Mouse (Mus musculus) yolk sac, embryonic 10.5 days (tissue): Measurements from ENCODE around the gene Cxcl2.

Source experiments
- DNase-seq: peaks from one replicate; pipeline ENCODE4 v3.0.0-alpha.2; 2017; ENCODE audit warnings: low spot score

Cxcl2 gene

DNA sequence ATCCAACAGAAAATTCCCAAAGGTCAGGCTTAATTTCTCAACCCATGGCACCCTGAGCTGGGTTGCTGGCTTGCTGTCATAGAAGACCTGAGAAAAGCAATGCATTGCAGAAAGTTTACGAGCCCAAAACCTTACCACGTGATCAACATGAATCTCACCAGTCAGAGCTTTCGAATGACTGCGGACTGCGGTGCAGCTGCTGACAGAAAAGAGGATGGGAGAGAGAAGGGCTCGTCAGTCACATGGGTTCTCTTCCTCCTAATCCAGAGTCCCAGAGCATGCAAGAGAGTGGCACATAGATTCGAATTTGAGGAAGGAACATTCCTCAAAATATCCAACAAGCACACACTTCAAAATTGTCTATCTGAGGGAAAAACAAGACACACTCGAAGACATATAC lies 9.4 kb upstream of the Cxcl2 start:
- no peak for DNase-seq

DNA sequence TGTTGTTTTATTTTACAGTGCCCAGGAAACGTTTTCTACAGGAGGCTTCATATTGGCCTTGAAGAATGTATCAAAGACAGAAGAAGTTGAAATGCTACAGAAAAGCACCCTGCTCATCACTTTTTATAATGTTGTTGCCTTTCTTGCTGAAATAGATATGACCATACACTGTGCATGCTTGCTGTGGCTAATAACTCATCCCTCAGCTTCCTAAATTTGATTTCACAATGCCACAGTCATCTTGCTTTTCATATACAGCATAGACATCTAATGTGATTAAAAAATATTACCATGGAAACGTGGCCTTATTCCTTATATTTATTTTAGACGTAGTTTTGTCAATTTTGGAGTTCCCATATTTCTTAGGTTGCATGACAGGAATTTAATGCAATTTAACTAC lies 6.2 kb upstream of the Cxcl2 start:
- no peak for DNase-seq

DNA sequence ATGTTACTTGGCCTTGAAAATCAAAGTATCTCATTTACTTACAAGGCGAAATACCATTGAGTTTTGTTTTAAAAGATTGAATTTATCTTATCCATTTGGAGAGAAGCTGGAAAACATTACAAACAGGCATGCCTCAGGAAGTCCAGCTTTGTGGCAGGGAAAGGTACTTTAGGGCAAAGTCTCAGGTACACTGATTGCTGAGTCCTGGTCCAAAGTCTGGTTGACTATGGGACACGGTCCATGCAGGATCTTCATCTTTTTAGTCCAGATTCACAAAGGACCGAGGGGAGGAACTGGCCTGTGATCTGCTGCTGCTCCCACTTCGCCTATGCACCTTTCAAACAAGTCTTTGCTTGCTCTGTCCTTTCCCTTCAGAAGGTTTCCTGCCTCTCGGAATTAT lies 4.4 kb upstream of the Cxcl2 start:
- no peak for DNase-seq

DNA sequence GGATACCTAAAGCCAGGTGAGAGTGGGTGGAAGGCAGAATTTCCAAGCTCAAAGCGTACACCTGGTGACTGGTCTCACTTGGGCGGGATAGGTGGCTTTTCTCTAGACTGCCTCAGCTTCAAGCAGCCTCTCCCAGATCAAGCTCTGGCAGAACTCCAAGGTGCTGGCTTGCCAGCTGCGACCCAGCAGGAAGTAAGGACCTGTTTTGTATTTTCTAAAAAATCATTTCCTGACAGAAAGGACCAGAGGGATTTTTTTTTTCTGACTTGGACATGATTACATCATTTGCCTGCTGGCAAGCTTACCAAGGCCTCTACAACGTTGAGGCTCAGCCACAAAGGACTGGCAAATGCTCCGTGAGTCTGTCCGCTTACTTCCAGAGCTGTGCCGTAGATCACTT lies 3.5 kb upstream of the Cxcl2 start:
- DNase-seq: no peak

DNA sequence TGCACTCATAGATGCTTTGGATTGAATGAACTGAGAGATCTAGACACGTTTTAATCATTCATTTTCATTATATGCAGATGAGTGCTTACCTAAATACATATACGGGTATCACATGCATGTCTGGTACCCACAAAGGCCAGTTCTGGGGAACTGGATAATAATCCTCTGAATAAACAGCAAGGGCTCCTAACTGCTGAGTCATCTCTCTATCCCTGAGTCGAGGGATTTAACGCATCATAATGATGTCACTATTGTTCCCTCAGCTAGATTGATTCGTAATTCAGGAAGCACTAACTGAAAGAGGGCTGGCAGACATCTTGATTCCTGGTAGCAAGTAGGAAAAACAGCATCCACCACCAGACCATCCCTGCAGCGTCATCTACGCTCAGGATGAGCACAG lies 3.0 kb upstream of the Cxcl2 start:
- DNase-seq: no peak

DNA sequence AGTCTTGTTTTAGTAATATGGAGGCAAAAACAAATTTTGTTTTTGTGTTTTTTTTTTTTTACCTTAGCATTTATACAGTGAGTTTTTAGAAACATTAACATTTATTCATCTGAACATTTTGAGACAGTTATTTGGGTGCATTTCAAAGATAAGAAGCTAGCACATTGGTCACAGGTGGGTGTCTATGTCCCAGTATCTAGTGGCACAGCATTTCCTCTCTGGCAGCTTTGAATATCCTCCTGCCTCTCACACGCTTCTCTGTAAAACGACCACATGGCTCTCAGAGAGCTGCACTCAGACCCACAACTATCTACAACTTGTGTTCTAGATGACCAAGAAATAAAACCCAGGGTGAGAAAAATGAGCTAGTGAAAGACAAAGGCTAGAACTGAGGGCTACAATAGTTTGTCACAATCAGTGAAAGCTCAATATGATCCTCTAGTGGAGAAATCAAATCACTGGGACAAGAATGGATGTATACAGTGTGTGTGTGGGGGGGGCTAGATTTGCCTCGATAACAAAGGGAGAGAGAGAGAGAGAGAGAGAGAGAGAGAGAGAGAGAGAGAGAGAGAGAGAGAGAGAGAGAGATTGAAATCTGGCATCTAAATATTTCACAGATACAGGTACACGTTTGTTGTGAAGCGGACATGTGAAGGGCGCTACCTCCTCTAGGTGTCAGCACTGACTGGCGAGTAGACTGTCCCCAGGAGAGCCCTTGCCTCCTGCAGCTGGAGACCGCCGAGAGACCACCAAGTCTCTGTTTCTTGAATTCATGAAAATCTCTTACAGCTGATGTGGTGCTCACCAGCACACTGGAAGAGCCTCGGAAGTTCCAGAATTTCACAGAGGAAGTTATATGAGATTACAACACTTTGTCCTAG lies 1.1 kb upstream of the Cxcl2 start:
- DNase-seq: no peak

DNA sequence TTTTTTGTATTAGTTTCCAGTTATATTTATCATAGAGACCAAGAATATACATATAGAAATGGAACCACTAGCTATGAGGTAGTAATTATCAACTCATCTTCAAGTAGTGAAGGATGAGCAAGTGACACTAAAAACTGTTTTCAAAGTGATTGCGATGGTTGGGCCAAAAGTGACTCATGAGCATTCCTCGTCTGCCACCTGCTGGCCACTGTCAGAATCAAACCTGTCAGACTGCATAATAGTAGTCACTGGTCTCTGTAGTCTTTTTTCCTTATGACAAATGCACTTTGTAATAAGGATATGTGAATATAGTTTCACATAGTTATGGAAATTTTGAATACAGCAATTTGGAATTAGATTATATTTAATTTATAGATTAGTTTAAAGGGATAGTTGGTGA lies 5.3 kb downstream of the Cxcl2 start:
- peak; percentile 23 for DNase-seq

DNA sequence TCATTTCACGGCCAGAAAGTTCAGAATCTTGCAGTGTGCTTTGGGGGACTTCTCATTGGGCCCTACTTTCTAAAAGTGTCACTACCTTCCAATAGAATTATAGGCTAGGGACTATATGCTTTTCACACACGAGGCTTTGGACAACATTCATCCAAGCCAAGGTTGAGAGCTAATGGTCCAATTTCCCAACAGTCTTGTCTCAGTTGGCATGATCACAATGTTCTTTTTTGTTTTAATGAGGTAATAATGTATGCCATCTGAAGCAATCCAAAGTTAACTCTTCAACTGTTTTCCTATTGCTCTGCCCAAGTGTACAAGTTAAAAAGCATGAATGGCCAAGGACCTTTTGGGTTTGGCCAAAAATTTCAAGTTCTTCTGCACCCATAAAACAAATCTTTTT lies 15.8 kb downstream of the Cxcl2 start:
- no peak for DNase-seq

DNA sequence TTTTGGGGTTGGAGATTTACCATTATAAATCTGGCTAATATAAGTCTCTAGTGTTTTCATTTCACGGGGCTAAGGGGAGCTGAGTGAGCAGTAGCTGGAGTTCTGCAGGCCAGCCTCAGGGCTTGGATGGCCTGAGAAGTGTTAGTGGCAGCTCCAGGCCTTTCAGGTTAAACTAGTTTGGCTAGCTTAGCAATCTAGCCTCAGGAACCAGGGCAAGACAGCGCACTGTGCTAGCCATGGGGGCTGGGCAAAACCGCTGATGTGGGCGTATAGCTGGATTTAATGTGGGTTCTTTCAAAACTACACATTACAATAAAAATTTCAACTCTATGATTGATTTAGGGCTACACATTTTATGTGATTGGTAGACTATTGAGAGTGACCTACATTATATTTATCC lies 19.3 kb downstream of the Cxcl2 start:
- no peak for DNase-seq

DNA sequence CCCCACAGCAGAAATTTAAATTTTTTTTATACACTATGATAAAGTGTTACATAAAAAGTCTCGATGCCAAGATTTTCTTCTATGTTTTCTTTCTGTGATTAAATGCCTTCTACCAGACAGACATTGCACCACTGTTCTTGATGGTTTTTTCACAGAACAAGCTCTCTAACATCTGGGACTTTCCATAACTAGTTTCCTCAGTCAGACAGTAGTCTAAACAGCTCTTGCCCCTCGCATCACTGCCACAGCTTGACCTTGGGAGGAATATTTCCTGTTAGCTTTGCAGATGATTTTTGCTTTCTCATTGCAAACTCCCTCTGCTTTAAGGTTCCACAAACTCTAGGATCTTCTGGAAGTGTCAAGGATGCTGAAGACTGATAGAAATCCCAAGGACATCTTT lies 26.9 kb downstream of the Cxcl2 start:
- no peak for DNase-seq

DNA sequence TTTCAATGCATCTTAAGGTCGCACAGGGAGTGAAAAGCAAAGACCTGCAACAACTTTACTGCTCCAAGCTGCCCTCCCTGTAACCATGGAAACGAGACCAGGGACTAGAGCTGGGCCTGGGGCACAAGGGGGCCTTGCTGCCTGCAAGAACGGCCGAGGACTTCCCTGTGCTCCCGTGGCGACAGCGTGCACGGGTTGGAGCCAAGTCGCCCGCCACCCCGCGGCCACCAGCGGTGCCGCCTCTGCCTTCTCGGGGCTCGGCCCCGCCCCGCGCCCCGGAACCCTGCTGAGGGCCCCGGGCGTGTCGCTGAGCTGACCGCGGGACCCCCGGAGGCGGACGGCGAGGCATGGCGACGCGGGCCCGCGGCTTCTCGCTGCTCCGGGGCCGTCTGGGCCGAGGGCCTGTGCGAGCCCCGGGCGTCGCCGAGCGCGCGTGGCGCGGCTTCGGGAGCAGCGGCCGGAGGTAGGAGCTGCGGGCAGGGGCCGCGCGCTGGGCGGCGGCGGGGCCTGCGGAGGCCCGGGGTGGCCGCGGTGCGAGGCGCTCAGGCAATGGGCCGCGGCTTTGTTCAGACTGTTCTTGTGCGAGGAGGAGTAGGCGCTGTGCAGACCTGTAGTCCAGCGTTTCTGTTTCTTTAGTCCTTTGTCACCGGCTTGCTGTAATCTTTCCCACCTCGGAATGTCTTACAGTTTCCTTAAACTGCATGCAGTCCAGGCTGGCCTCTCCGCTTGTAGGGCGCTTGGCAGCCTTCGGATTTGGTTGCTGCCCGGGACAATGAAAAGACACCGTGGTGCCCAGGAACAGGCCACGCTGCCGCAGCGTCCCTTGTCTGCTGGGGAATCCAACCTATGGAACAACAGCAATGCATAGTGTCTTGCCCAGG lies 27.5 kb downstream of the Cxcl2 start, which contains the start of gene Mthfd2l:
Gene Mthfd2l, plus strand, starts transcription at position 147 of the 881 bp plus-strand sequence.
- peak; percentile 80 for DNase-seq

DNA sequence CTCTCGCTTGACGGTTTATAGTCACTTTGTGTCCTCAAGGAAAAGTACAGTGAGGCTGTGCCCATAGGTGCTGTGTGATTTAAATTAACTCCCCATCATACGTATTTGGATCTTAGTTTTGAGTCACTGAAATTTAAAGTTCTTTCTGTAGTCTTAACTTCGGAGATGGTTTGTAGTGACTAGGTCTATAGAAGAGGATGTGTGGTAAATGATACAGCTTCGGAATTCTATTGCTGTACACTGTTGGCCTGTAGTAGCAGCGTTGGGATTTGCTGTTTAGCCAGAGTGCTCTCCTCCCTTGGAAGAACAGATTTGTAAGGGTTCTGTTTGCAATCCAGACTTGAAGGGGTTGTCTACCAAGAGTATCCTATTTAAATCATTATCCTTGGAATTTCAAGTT lies 28.2 kb downstream of the Cxcl2 start:
- DNase-seq: no peak

DNA sequence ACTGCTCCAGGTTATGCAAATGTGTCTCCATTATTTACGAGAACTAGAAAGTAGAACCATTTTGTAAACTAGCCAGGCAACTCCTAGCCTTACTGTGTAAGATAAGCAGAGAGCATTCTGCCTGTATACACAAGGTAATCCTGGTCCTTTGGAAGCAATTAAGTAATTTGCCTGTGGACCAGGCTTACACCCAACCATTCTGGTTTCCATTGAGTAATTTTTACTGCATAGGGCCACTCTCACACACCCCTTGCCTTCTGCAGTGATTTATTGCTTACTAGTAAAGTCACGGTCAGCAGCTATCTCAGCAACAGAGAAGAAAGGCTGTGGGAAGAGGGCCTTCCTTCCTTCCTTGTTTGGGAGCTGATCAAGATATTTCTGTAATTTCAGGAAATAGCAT lies 33.0 kb downstream of the Cxcl2 start:
- DNase-seq: no peak

DNA sequence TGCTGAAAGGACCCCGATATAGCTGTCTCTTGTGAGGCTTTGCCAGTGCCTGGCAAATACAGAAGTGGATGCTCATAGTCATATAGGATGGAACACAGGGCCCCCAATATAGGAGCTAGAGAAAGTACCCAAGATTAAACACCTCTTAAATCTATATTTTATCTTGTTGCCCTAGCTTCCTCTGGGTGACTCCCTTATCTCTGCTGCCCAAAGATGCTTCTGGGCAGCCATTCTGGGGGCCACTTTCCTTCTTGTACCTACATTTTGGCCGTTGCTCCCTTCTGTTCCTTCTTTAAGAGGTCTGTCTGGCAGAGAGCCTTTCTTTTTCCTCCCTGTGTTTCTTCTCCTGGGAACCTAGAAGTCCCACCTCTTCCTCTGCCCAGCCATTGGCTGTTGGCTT lies 41.8 kb downstream of the Cxcl2 start:
- no peak for DNase-seq

DNA sequence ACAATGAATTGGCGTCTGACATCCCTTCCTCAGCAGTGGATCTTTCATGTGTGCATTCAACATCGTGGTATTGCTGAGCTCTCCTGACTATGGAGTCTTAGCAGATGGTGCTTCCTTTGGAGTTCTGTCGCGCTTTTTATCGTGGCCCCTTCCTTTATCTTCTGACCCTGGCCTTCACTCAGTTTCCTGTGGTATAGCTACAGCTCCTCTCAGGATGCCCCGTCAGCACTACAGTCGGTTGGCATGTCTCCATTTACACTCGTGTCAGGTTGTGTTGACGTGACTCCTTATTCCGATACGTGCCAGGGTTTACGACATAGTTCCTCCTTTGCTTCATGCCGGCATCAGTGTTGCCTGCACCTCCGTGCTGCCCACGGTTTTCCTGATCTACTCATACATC lies 45.8 kb downstream of the Cxcl2 start:
- DNase-seq: no peak

DNA sequence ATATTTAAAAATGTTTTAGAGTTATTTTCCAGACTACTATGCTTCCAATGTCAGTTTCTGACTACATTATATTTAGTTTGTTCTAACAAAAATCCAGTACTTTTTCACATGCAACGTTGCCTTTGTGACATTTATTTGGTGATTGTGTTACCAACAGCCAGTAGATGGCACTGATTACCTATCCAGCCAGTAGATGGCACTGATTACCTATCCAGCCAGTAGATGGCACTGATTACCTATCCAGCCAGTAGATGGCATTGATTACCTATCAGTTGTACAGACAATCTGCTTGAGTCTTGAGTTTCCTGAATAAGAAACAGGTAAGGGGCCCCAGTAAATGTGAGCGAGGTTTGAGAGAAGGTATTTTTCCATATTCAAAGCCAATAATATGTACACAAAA lies 47.8 kb downstream of the Cxcl2 start:
- no peak for DNase-seq

DNA sequence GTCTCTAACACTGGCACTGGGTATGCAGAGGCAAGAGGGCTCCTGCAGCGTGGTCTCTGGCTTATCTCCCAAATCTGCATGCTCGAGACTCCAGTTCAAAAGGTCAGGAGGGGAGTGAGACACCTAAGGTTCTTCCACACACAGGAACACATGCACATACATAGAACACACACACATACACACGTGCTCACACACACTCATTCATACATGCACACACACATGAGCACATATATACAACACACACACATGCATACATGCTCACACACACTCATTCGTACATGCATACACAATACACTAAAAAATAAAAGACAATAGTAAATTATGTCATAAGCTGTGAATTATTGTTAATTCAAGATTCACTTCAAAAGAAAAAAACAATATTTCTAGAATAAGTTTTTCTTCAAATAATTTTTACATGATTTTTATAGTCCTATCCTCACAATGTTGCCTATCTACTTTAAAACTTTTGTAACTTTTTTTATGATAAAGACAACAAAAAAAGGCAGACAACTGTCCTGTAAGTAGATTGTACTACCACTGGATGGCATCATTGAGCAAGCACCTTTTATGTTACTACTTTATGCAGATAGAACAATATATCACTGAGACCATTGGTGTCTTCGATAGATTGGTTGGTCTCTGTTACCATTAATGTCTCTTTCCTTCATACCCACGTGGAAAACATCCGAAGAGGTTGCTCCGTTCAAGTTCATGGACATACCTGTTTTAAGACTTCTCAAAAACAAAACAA lies 49.2 kb downstream of the Cxcl2 start:
- no peak for DNase-seq
